23 mouse cellular contexts compared by ENCODE assay signal in genomic region chr4:66365500-66365899, GRCm38 (mm10). TPM values are rescaled to one million over a fixed set of nuclear protein-coding genes. Genes with fewer than 3 reads are reported as not detected.
DNase-seq lines count a peak whose midpoint lies in the region; ATAC-seq and TF ChIP-seq lines count a peak whose summit lies in the region.
"Had no signal": no experiment of that assay in that cellular context is flagged by ENCODE, and none has a peak within 500 bp of the region (broad histone marks: within the 10 kb centered on the region; RNA-seq: fewer than 3 reads in every experiment).

No protein-coding gene starts in this region.

- H3K27me3 ChIP-seq in hindbrain, embryonic 11.5 days (ENCODE audit: control insufficient read depth, insufficient read depth, low read length), result no peaks in the 10 kb centered on the region
- no peaks in the 10 kb centered on the region for H3K27me3 ChIP-seq in hindbrain, postnatal 0 days (ENCODE audit: insufficient read depth, low read length)
- H3K27me3 ChIP-seq in heart, embryonic 10.5 days (ENCODE audit: insufficient read depth, poor library complexity, severe bottlenecking), result no peaks in the 10 kb centered on the region
- H3K27me3 ChIP-seq: embryonic facial prominence, embryonic 15.5 days; heart, embryonic 13.5 days; hindbrain, embryonic 13.5 days had no signal

- H3K4me1 ChIP-seq in hindbrain, embryonic 11.5 days (replicated peaks; ENCODE audit: control insufficient read depth, insufficient read depth, low read length), result no peaks in the 10 kb centered on the region
- H3K4me1 ChIP-seq in hindbrain, postnatal 0 days (ENCODE audit: insufficient read depth, low read length), result 0 out of 2 replicates have a peak, but pooled peaks cover 3% of the 10 kb centered on the region
- H3K4me1 ChIP-seq in heart, embryonic 10.5 days, result no peaks in the 10 kb centered on the region
- H3K4me1 ChIP-seq: heart, embryonic 13.5 days had no signal

- no peak for ATAC-seq in hindbrain, embryonic 11.5 days (ENCODE audit: low FRiP score)
- ATAC-seq in hindbrain, postnatal 0 days, result no peak
- ATAC-seq: forebrain, embryonic 16.5 days; inflammation-experienced regulatory T-cells, adult 6 months had no signal

- no peak for TF ChIP-seq CTCF in hindbrain, postnatal 0 days (IDR thresholded peaks at IDR 0.05; ENCODE audit: low read depth)

- H3K9ac ChIP-seq in hindbrain, embryonic 11.5 days (ENCODE audit: low read depth, low read length), result no peak overlapping the region
- H3K9ac ChIP-seq in hindbrain, postnatal 0 days (replicated peaks; ENCODE audit: low read length), result no peak overlapping the region
- H3K9ac ChIP-seq: embryonic facial prominence, embryonic 15.5 days; heart, embryonic 13.5 days; hindbrain, embryonic 13.5 days had no signal

- H3K27ac ChIP-seq in hindbrain, embryonic 11.5 days (ENCODE audit: low read depth, low read length), result no peak overlapping the region
- H3K27ac ChIP-seq in hindbrain, postnatal 0 days, result no peak overlapping the region
- no peak overlapping the region for H3K27ac ChIP-seq in heart, embryonic 10.5 days
- H3K27ac ChIP-seq: embryonic facial prominence, embryonic 15.5 days; heart, embryonic 13.5 days; hindbrain, embryonic 13.5 days had no signal

- WGBS in hindbrain, embryonic 11.5 days, result 73% methylated on average over 1 of the region's 1 CpGs
- WGBS in hindbrain, postnatal 0 days, result 81% methylated on average over 1 of the region's 1 CpGs
- WGBS in heart, embryonic 10.5 days, result 74% methylated on average over 1 of the region's 1 CpGs

- no peak overlapping the region for H3K4me2 ChIP-seq in hindbrain, embryonic 11.5 days (replicated peaks; ENCODE audit: low read depth, low read length)
- H3K4me2 ChIP-seq in hindbrain, postnatal 0 days (ENCODE audit: low read depth, low read length), result no peak overlapping the region
- H3K4me2 ChIP-seq: embryonic facial prominence, embryonic 15.5 days; heart, embryonic 13.5 days; hindbrain, embryonic 13.5 days had no signal

- H3K36me3 ChIP-seq in hindbrain, embryonic 11.5 days (ENCODE audit: control insufficient read depth, insufficient read depth, low read length), result no peaks in the 10 kb centered on the region
- H3K36me3 ChIP-seq in hindbrain, postnatal 0 days (ENCODE audit: insufficient read depth, low read length), result no peaks in the 10 kb centered on the region
- H3K36me3 ChIP-seq in heart, embryonic 10.5 days, result no peaks in the 10 kb centered on the region
- H3K36me3 ChIP-seq: embryonic facial prominence, embryonic 15.5 days; heart, embryonic 13.5 days; hindbrain, embryonic 13.5 days had no signal

- no peak overlapping the region for H3K4me3 ChIP-seq in hindbrain, embryonic 11.5 days (ENCODE audit: low read depth, low read length)
- no peak overlapping the region for H3K4me3 ChIP-seq in hindbrain, postnatal 0 days (ENCODE audit: low read length)
- no peak overlapping the region for H3K4me3 ChIP-seq in heart, embryonic 10.5 days
- H3K4me3 ChIP-seq: embryonic facial prominence, embryonic 15.5 days; erythroblast, embryonic 14.5 days; heart, embryonic 13.5 days; hindbrain, embryonic 13.5 days had no signal

- H3K9me3 ChIP-seq in hindbrain, embryonic 11.5 days (ENCODE audit: control insufficient read depth, low read length), result no peaks in the 10 kb centered on the region
- H3K9me3 ChIP-seq in hindbrain, postnatal 0 days (ENCODE audit: low read length), result no peaks in the 10 kb centered on the region
- H3K9me3 ChIP-seq in heart, embryonic 10.5 days, result no peaks in the 10 kb centered on the region
- H3K9me3 ChIP-seq: embryonic facial prominence, embryonic 15.5 days; heart, embryonic 13.5 days; hindbrain, embryonic 13.5 days had no signal

- peak; percentile 10 for DNase-seq in hindbrain, embryonic 11.5 days (ENCODE audit: low spot score)
- DNase-seq in hindbrain, postnatal 0 days (ENCODE audit: low spot score), result no peak
- DNase-seq in embryo, embryonic 9.5 days (ENCODE audit: extremely low spot score), result peak; percentile 24
- DNase-seq in hindlimb bud, embryonic 11.5 days (ENCODE audit: extremely low spot score, low read depth, low spot score), result peak; percentile 41
- DNase-seq in kidney, postnatal 14 days, result no peak
- DNase-seq in heart, embryonic 10.5 days (ENCODE audit: low spot score), result no peak
- no peak for DNase-seq in lung, postnatal 25 days (ENCODE audit: low spot score)
- DNase-seq: adrenal gland, postnatal 14 days; cerebellum, adult 11-12 months; cerebellum, adult 9-10 months; cerebellum, postnatal 25 days; gastrocnemius, postnatal 25 days; heart, postnatal 36 days; kidney, adult 11 months had no signal

RNA-seq across cellular contexts. Expression of gene Astn2, which starts 38.9 kb away (rescaled TPM):
- 0.68 and 1.2 TPM in 2 replicates for polyA plus RNA-seq in hindbrain, embryonic 11.5 days (2014; fragmentation: Nextera tagmentation; extraction: Ambion mirVana)
- 47.2 and 51.4 TPM in 2 replicates for total RNA-seq in hindbrain, postnatal 0 days (2014; rRNA removed)
- 3.0 and 3.2 TPM in 2 replicates for polyA plus RNA-seq in hindbrain, postnatal 0 days (2015; fragmentation: Nextera tagmentation; extraction: Ambion mirVana)
- polyA plus RNA-seq in heart, embryonic 10.5 days (2016; fragmentation: Nextera tagmentation; extraction: Ambion mirVana), result 0.05 and 0.18 TPM in 2 replicates
- total RNA-seq: granulocyte monocyte progenitor cell, adult 5-6 weeks; MEL had no signal
- polyA plus RNA-seq: C2C12; erythroblast, embryonic 14.5 days; inflammation-experienced regulatory T-cells, adult 6 months had no signal

Comparison
In these comparisons a context has a peak if more than half of its experiments do, and no peak if none do; other contexts are left out.
1. DNase-seq: peak in hindbrain, embryonic 11.5 days (single experiment), embryo, embryonic 9.5 days (single experiment) and hindlimb bud, embryonic 11.5 days (single experiment); none in hindbrain, postnatal 0 days (single experiment), kidney, postnatal 14 days (single experiment), heart, embryonic 10.5 days (single experiment) and lung, postnatal 25 days (single experiment).